Mouse (Mus musculus): ENCODE measurements around the gene Akr1b10. TPM values are rescaled to one million over a fixed set of nuclear protein-coding genes. Genes with fewer than 3 reads are reported as not detected.
"Not testable (repeated sequence)": the region's sequence is repeated elsewhere in the genome, so short reads cannot be mapped to it uniquely, and the experiment has no call there.

The Akr1b10 gene
- total and polyA plus RNA-seq, 3 experiments = 8.7 to 17.4 TPM; not detected in 1

DNA sequence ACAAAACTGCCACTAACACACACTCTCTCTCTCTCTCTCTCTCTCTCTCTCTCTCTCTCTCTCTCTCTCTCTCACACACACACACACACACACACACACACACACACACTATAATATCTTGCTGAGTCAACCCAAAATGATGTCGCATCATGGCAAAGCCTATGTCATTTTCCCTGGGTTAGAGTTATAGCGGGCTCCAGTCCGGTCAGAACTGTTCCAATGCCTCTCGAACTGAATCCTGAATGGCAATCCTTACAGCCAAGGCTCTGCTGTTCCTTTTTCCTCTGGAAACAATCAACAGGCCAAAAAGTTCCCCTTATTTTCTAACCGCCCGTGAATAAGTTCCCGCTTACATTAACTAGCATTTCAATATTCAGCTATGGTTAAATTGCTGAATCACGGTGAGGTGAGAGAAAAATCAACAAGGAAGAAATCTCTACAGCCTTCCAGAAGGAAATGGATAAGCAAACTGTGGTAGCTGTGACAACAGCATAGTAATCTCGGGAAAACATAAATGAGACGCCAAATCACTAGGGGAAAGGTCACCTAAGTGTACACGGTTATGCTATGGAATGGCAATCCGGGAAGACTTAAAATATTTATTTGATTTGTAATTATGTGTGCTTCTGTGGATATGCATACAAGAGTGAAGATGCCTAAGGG lies 33.9 kb upstream of the Akr1b10 start:
- Histone ChIP-seq H3K9me3 (replicated peaks; ENCODE audit: insufficient read depth, low read length) (no peaks in the 10 kb centered on the region), H3K36me3 (ENCODE audit: control insufficient read depth in 1 of 2, insufficient read depth in 2 of 2, low read length in 2 of 2) (no peaks in the 10 kb centered on the region), H3K9ac (ENCODE audit: control insufficient read depth, low read depth, low read length, poor library complexity, severe bottlenecking) (no peak overlapping the region), H3K27ac (ENCODE audit: control insufficient read depth, low read depth, low read length) (no peak overlapping the region), H3K4me3 (ENCODE audit: control insufficient read depth in 1 of 2, insufficient read depth in 1 of 2, low read depth in 2 of 2, low read length in 2 of 2) (no peak overlapping the region), H3K27me3 (ENCODE audit: control insufficient read depth in 1 of 2, insufficient read depth in 2 of 2, low read length in 2 of 2) (peaks cover 2 to 6% of the 10 kb centered on the region in 2 experiments; a peak in 3 of 4 replicates), H3K4me1 (ENCODE audit: control insufficient read depth in 1 of 2, insufficient read depth in 2 of 2, low read length in 2 of 2) (no peaks in the 10 kb centered on the region), H3K79me2 (ENCODE audit: control insufficient read depth, insufficient read depth, low read length, poor library complexity) (no peaks in the 10 kb centered on the region)
- TF ChIP-seq MXI1 (IDR thresholded peaks at IDR 0.05; ENCODE audit: low read depth, low read length) (no peak), EP300 (IDR thresholded peaks at IDR 0.05; ENCODE audit: low read depth in 1 of 2, low read length in 2 of 2) (no peak), ZMIZ1 (IDR thresholded peaks at IDR 0.05; ENCODE audit: low read depth, low read length) (no peak), ZKSCAN1 (IDR thresholded peaks at IDR 0.05; ENCODE audit: low read depth, low read length) (no peak), GATA1 (IDR thresholded peaks at IDR 0.05; ENCODE audit: low read depth, low read length) (no peak), JUND (IDR thresholded peaks at IDR 0.05; ENCODE audit: low read depth, low read length) (no peak)
- DNase-seq (ENCODE audit: low read depth, low spot score) = no peak

- not testable (repeated sequence) for H3K27me3 ChIP-seq (ENCODE audit: control insufficient read depth in 1 of 2, insufficient read depth in 2 of 2, low read length in 2 of 2); H3K79me2 ChIP-seq (ENCODE audit: control insufficient read depth, insufficient read depth, low read length, poor library complexity); H3K4me3 ChIP-seq (ENCODE audit: control insufficient read depth in 1 of 2, insufficient read depth in 1 of 2, low read depth in 2 of 2, low read length in 2 of 2); H3K27ac ChIP-seq (ENCODE audit: control insufficient read depth, low read depth, low read length); H3K9me3 ChIP-seq (replicated peaks; ENCODE audit: insufficient read depth, low read length); H3K36me3 ChIP-seq (ENCODE audit: control insufficient read depth in 1 of 2, insufficient read depth in 2 of 2, low read length in 2 of 2); DNase-seq (ENCODE audit: low read depth, low spot score); H3K4me1 ChIP-seq (ENCODE audit: control insufficient read depth in 1 of 2, insufficient read depth in 2 of 2, low read length in 2 of 2); H3K9ac ChIP-seq (ENCODE audit: control insufficient read depth, low read depth, low read length, poor library complexity, severe bottlenecking)
Measured at GRCm38 (mm10) chr6:34351481-34351880, 32.5 kb upstream of the Akr1b10 start.

DNA sequence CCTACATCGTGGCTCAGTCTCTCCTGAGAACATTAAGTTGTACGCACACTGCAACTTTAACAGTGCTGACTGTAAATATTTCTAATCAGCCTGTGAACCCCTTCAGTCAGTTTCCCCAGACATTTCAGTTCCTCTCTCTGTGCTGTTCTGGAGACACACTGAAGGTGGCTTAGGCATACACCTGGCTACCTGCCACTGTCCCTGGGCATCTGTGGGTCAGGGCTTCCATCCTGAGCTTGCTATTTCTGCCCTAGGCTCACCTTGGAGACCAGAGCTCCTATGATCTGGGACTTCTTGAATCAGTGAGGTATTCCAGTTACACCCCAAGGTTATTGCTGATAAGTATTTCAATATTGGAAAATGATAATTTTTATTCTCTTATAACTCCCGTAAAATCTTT lies 31.6 kb upstream of the Akr1b10 start:
- Histone ChIP-seq H3K27me3 (ENCODE audit: control insufficient read depth in 1 of 2, insufficient read depth in 2 of 2, low read length in 2 of 2) (peaks cover 3 to 6% of the 10 kb centered on the region in 2 experiments; a peak in 3 of 4 replicates), H3K36me3 (ENCODE audit: control insufficient read depth in 1 of 2, insufficient read depth in 2 of 2, low read length in 2 of 2) (no peaks in the 10 kb centered on the region), H3K27ac (ENCODE audit: control insufficient read depth, low read depth, low read length) (no peak overlapping the region), H3K9ac (ENCODE audit: control insufficient read depth, low read depth, low read length, poor library complexity, severe bottlenecking) (no peak overlapping the region), H3K79me2 (ENCODE audit: control insufficient read depth, insufficient read depth, low read length, poor library complexity) (no peaks in the 10 kb centered on the region), H3K4me3 (ENCODE audit: control insufficient read depth in 1 of 2, insufficient read depth in 1 of 2, low read depth in 2 of 2, low read length in 2 of 2) (no peak overlapping the region), H3K4me1 (ENCODE audit: control insufficient read depth in 1 of 2, insufficient read depth in 2 of 2, low read length in 2 of 2) (no peaks in the 10 kb centered on the region), H3K9me3 (replicated peaks; ENCODE audit: insufficient read depth, low read length) (no peaks in the 10 kb centered on the region)
- TF ChIP-seq E2F4 (IDR thresholded peaks at IDR 0.05; ENCODE audit: borderline replicate concordance, low read depth, low read length) (no peak), NRF1 (IDR thresholded peaks at IDR 0.05; ENCODE audit: insufficient read depth, low read depth, low read length, poor library complexity, severe bottlenecking) (no peak), NELFE (IDR thresholded peaks at IDR 0.05; ENCODE audit: low read depth, low read length) (no peak), MAFK (IDR thresholded peaks at IDR 0.05; ENCODE audit: borderline replicate concordance, low read depth, low read length) (no peak)
- no peak for DNase-seq (ENCODE audit: low read depth, low spot score)

Measured in MEL (cell line).